Mouse (Mus musculus): Measurements from ENCODE around the gene Guk1. TPM values are rescaled to one million over a fixed set of nuclear protein-coding genes. Genes with fewer than 3 reads are reported as not detected.

Gene Guk1
- polyA plus RNA-seq, 1 experiment from 2014 or later: 112 TPM

DNA sequence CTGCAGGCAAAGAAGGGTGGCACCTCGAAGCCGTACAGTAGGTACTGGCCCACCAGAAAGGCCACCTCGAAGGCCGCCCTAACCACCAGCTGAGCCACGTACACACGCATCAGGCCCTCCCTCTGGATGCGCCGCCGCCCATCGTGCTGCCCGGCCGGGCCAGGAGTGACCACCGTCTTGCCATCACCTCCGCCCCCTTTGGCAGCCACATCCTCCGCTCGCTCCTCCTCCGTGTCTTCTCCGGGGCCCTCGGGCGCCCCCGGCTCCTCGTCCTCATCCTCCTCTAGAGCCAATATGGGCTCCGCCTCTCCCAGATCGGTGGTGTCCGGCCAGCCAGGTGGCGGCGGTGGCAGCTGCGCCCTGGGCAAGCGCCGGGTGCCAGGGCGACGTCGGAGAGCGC lies 15.1 kb downstream of the Guk1 start:
- no peak overlapping the region for H3K4me3 ChIP-seq (ENCODE audit: low read depth, low read length)
- DNase-seq (ENCODE audit: low spot score): no peak
- no peaks in the 10 kb centered on the region for H3K36me3 ChIP-seq (ENCODE audit: control insufficient read depth, insufficient read depth, low read length)
- no peak overlapping the region for H3K4me2 ChIP-seq (ENCODE audit: low read depth)
- peaks cover 48% of the 10 kb centered on the region for H3K27me3 ChIP-seq (ENCODE audit: control insufficient read depth, insufficient read depth, low read length)
- no peak overlapping the region for H3K9ac ChIP-seq (ENCODE audit: low read length)
- WGBS: 8% methylated on average over 30 of the region's 34 CpGs
- ATAC-seq (ENCODE audit: insufficient read depth, low FRiP score, low TSS enrichment): no peak
- H3K4me1 ChIP-seq (ENCODE audit: control insufficient read depth, insufficient read depth, low read length): no peaks in the 10 kb centered on the region
- no peaks in the 10 kb centered on the region for H3K9me3 ChIP-seq (ENCODE audit: control insufficient read depth, low read length)
- H3K27ac ChIP-seq (ENCODE audit: low read depth, low read length): no peak overlapping the region

DNA sequence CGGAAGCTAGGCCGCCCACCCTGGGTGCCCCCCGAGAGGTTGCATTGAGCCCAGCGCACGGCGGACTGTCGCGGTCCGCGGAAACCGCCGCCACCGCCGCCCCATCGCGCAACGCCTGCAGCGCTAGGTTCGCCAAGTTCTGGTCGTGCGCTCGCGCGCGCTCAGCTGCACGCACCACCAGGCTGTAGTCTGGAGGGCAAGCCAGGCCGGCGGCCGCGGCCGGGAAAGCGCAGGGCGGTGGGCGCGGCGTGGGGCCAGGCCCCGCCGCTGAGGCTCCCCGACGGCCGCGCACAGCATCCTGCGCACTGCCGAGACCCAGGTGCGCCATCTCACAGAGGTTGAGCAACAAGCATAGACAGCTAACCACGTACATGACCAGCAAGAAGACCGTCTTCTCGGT lies 15.5 kb downstream of the Guk1 start:
- H3K4me3 ChIP-seq (ENCODE audit: low read depth, low read length): no peak overlapping the region
- no peaks in the 10 kb centered on the region for H3K4me1 ChIP-seq (ENCODE audit: control insufficient read depth, insufficient read depth, low read length)
- H3K9ac ChIP-seq (ENCODE audit: low read length): no peak overlapping the region
- 3% methylated on average over 45 of the region's 48 CpGs for WGBS
- H3K36me3 ChIP-seq (ENCODE audit: control insufficient read depth, insufficient read depth, low read length): no peaks in the 10 kb centered on the region
- no peaks in the 10 kb centered on the region for H3K9me3 ChIP-seq (ENCODE audit: control insufficient read depth, low read length)
- DNase-seq (ENCODE audit: low spot score) (no peak), ATAC-seq (ENCODE audit: insufficient read depth, low FRiP score, low TSS enrichment) (no peak)
- H3K27me3 ChIP-seq (ENCODE audit: control insufficient read depth, insufficient read depth, low read length): peaks cover 48% of the 10 kb centered on the region
- no peak overlapping the region for H3K27ac ChIP-seq (ENCODE audit: low read depth, low read length)
- no peak overlapping the region for H3K4me2 ChIP-seq (ENCODE audit: low read depth)

DNA sequence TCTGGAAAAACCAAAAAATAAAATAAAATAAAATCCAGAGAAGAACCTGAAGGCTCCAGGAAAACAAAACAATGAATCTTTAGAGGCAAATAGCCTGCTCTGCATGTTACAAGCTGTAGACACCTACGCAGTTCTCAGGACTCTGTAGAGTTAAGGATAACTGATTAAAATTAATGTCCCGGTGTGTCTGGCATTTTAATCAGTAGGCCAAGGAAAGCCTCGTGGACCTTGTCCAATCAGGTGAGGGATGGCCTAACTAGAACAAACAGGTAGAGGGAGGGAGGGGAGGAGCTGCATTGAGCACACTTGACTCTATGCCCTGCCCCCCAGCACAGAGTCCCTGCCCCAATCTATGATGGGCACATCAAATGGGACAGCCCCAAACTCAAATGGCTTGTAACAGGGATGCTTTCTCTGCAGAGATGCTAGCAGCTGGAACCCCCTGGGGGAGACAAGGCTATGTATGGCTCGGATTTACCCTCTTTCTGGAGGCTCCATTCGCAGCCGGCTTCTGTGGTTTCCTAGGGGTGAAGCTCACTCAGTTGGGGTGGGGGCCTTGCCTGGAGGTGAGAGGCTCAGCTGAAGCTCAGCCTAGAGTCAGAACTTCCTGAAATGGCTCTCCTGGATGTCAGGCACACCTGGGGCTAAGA lies 17.7 kb downstream of the Guk1 start:
- WGBS: 65% methylated on average over 6 of the region's 6 CpGs
- Histone ChIP-seq H3K9ac (ENCODE audit: low read length) (no peak overlapping the region), H3K27me3 (ENCODE audit: control insufficient read depth, insufficient read depth, low read length) (peaks cover 48% of the 10 kb centered on the region), H3K4me3 (ENCODE audit: low read depth, low read length) (no peak overlapping the region), H3K27ac (ENCODE audit: low read depth, low read length) (no peak overlapping the region), H3K4me1 (ENCODE audit: control insufficient read depth, insufficient read depth, low read length) (no peaks in the 10 kb centered on the region), H3K9me3 (ENCODE audit: control insufficient read depth, low read length) (no peaks in the 10 kb centered on the region), H3K4me2 (ENCODE audit: low read depth) (no peak overlapping the region), H3K36me3 (ENCODE audit: control insufficient read depth, insufficient read depth, low read length) (no peaks in the 10 kb centered on the region)
- DNase-seq (ENCODE audit: low spot score): no peak
- no peak for ATAC-seq (ENCODE audit: insufficient read depth, low FRiP score, low TSS enrichment)

DNA sequence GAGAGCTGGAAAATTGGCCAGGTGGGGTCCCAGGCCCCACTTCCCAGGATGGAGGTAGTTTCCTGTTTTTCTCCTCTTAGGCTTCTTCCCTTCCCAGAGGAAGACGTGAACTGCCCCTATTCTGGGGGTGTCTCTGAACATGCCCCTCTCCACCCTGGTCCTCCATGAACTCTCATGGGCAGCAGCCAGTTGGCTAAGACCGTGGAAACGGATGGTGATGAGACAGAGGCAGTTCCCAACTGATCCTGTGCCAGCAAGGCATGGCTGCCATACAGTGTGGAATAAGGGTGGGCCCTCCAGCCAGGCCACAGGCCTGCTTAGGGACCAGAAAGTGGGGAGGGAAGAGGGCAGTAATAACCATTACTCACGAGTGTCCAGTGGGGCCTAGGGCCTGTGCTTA lies 21.5 kb downstream of the Guk1 start:
- whole genome bisulfite sequencing: 79% methylated on average over 4 of the region's 4 CpGs
- Histone ChIP-seq H3K4me3 (ENCODE audit: low read depth, low read length) (no peak overlapping the region), H3K27me3 (ENCODE audit: control insufficient read depth, insufficient read depth, low read length) (peaks cover 14% of the 10 kb centered on the region), H3K4me2 (ENCODE audit: low read depth) (no peak overlapping the region), H3K9ac (ENCODE audit: low read length) (no peak overlapping the region), H3K36me3 (ENCODE audit: control insufficient read depth, insufficient read depth, low read length) (no peaks in the 10 kb centered on the region), H3K4me1 (ENCODE audit: control insufficient read depth, insufficient read depth, low read length) (no peaks in the 10 kb centered on the region), H3K9me3 (ENCODE audit: control insufficient read depth, low read length) (no peaks in the 10 kb centered on the region), H3K27ac (ENCODE audit: low read depth, low read length) (no peak overlapping the region)
- no peak for ATAC-seq (ENCODE audit: insufficient read depth, low FRiP score, low TSS enrichment)
- no peak for DNase-seq (ENCODE audit: low spot score)

DNA sequence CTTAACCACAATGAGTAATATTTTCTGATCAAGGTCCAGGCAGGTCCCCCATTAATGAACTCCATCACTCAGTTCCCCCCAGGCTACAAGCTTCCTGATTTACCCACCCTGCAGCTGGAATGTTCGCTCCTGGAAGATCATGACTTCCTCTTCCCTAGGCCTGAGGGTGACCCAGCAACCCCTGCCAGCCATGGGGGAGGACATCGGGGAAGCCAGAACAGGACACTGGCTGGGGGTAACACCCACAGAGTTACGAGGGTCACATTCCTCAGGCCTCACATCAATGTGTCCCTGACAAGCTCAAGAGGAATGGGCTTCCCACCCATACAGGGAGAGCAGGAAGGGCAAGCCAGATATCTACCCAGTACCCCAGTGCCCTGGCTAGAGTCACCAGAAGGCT lies 22.2 kb downstream of the Guk1 start:
- Histone ChIP-seq H3K9me3 (ENCODE audit: control insufficient read depth, low read length) (no peaks in the 10 kb centered on the region), H3K4me2 (ENCODE audit: low read depth) (no peak overlapping the region), H3K4me3 (ENCODE audit: low read depth, low read length) (no peak overlapping the region), H3K27ac (ENCODE audit: low read depth, low read length) (no peak overlapping the region), H3K36me3 (ENCODE audit: control insufficient read depth, insufficient read depth, low read length) (no peaks in the 10 kb centered on the region), H3K4me1 (ENCODE audit: control insufficient read depth, insufficient read depth, low read length) (no peaks in the 10 kb centered on the region), H3K9ac (ENCODE audit: low read length) (no peak overlapping the region), H3K27me3 (ENCODE audit: control insufficient read depth, insufficient read depth, low read length) (peaks cover 6% of the 10 kb centered on the region)
- DNase-seq (ENCODE audit: low spot score) (no peak), ATAC-seq (ENCODE audit: insufficient read depth, low FRiP score, low TSS enrichment) (no peak)
- 71% methylated on average over 3 of the region's 3 CpGs for WGBS

DNA sequence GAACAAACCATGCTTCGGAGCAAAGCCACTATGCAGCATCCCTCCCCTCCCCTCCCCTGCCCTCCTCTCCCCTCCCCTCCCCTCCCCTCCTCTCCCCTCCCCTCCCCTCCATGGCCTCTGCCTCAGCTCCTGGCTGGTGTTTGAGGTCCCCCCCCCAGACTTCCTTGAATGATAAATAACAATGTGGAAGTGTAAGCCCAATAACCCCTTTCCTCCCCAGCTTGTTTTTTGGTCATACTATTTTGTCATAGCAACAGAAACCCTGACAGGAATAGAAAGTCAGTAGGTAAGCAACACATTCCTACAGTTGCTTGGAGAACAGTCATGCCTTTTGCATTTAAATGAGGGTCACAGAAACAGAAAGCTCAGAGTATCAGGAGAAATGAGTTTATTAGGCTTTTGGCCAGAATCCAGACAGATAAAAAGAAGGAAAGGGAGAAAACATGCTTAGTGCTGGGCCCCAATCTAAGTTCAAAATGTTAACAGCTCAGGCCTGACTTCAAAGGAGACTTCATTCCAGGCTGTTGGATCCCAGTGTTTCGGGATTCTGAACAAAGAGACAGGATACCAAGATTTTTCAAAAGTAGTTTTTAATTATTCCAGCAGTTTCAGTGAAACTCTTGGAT lies 26.3 kb downstream of the Guk1 start:
- DNase-seq (ENCODE audit: low spot score) (no peak), ATAC-seq (ENCODE audit: insufficient read depth, low FRiP score, low TSS enrichment) (no peak)
- no peaks in the 10 kb centered on the region for H3K9me3 ChIP-seq (ENCODE audit: control insufficient read depth, low read length)
- WGBS: 64% methylated on average over 2 of the region's 2 CpGs
- no peak overlapping the region for H3K27ac ChIP-seq (ENCODE audit: low read depth, low read length)
- H3K9ac ChIP-seq (ENCODE audit: low read length): no peak overlapping the region
- no peaks in the 10 kb centered on the region for H3K27me3 ChIP-seq (ENCODE audit: control insufficient read depth, insufficient read depth, low read length)
- no peak overlapping the region for H3K4me3 ChIP-seq (ENCODE audit: low read depth, low read length)
- no peaks in the 10 kb centered on the region for H3K36me3 ChIP-seq (ENCODE audit: control insufficient read depth, insufficient read depth, low read length)
- no peak overlapping the region for H3K4me2 ChIP-seq (ENCODE audit: low read depth)
- H3K4me1 ChIP-seq (ENCODE audit: control insufficient read depth, insufficient read depth, low read length): peaks cover 3% of the 10 kb centered on the region; the same call in 1 of the 2 replicates

DNA sequence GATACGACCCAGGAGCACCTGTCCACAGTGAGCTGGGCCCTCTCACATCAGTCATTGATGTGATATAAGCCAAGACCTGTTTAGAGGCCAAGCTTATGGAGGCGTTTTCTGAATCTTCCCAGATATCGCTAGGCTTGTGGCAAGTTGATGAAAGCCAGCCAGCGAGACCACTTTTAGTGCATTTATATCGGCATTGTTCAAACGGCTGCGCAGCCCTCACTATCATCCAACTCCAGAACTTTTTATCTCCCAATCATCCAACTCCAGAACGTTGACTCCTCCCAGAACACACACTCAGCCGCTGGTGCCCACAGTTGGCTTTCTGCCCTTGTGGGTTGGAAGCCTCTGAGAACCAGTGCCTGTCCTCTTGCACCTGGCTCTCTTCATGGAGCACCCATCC lies 27.6 kb downstream of the Guk1 start:
- Histone ChIP-seq H3K4me1 (ENCODE audit: control insufficient read depth, insufficient read depth, low read length) (peaks cover 3% of the 10 kb centered on the region; the same call in 1 of the 2 replicates), H3K27me3 (ENCODE audit: control insufficient read depth, insufficient read depth, low read length) (no peaks in the 10 kb centered on the region), H3K27ac (ENCODE audit: low read depth, low read length) (0 out of 2 replicates have a peak overlapping the region, but pooled peaks have one; percentile 88), H3K9me3 (ENCODE audit: control insufficient read depth, low read length) (no peaks in the 10 kb centered on the region), H3K36me3 (ENCODE audit: control insufficient read depth, insufficient read depth, low read length) (no peaks in the 10 kb centered on the region), H3K4me2 (ENCODE audit: low read depth) (peak overlapping the region; percentile 70), H3K9ac (ENCODE audit: low read length) (peak overlapping the region; percentile 32; the same call in 1 of the 2 replicates), H3K4me3 (ENCODE audit: low read depth, low read length) (no peak overlapping the region; the same call in 1 of the 2 replicates)
- ATAC-seq (ENCODE audit: insufficient read depth, low FRiP score, low TSS enrichment) (no peak), DNase-seq (ENCODE audit: low spot score) (no peak)
- 84% methylated on average over 9 of the region's 9 CpGs for WGBS

DNA sequence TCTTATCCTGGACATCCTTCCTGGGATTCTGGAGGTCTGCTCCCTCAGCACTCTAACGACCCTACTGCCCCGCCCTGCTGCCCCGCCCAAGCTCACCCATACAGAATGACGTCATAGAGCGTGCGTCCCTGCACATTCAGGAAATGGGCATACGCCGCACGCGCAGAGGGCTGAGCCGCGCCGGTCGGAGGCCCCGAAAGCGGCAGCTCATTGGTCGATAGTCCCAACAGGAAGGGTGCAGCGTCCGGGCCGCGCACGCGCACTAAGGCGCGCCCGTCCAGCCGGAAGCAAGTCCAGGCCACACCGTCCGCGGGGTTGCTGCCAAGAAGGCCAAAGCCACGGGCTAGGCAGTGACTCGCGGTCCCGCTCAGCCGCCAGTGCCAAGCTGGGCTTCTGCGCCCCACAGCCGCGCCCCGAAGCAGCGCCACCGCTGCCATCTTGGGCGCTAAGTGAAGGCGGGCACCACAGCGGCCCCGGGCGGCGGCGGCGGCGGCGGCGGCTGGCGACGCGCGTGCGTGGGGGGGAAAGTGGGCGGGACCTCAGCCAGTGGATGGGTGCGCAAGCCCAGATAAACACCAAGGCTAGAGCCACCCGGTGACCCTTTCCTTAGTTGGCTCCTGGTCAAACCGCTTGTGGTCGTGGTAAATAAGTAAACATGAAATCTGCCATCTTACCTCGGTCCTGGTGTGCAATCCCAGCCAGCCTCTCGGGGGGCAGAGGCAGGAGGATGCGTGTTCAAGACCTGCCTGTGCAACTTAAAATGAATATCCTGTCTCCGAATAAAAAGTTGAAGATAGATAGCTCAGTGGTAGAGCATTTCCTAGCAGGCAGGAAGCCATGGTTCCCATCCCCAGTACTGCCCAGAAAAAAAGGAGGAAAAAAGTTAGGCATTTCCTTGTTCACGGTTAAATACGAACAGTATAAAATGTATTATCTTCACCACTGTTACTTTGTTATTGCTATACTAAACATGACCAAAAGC lies 28.5 kb downstream of the Guk1 start, which contains the start of gene Iba57:
TSS of gene Iba57 (minus strand) at position 485 of the 982 bp plus-strand sequence.
- H3K36me3 ChIP-seq (ENCODE audit: control insufficient read depth, insufficient read depth, low read length): no peaks in the 10 kb centered on the region
- H3K27ac ChIP-seq (ENCODE audit: low read depth, low read length): peak within 1 kb of the TSS; percentile 88
- H3K27me3 ChIP-seq (ENCODE audit: control insufficient read depth, insufficient read depth, low read length): no peaks in the 10 kb centered on the region
- DNase-seq (ENCODE audit: low spot score): peak; percentile 99
- peak within 1 kb of the TSS; percentile 70 for H3K4me2 ChIP-seq (ENCODE audit: low read depth)
- peak; percentile 99 for ATAC-seq (ENCODE audit: insufficient read depth, low FRiP score, low TSS enrichment)
- H3K9ac ChIP-seq (ENCODE audit: low read length): peak within 1 kb of the TSS; percentile 73
- WGBS: 2% methylated on average over 59 of the region's 68 CpGs
- no peaks in the 10 kb centered on the region for H3K9me3 ChIP-seq (ENCODE audit: control insufficient read depth, low read length)
- peak within 1 kb of the TSS; percentile 58 for H3K4me3 ChIP-seq (ENCODE audit: low read depth, low read length)
- H3K4me1 ChIP-seq (ENCODE audit: control insufficient read depth, insufficient read depth, low read length): peaks cover 3% of the 10 kb centered on the region; the same call in 1 of the 2 replicates
